8 mouse cellular contexts compared by ENCODE assay signal in the genomic region with DNA sequence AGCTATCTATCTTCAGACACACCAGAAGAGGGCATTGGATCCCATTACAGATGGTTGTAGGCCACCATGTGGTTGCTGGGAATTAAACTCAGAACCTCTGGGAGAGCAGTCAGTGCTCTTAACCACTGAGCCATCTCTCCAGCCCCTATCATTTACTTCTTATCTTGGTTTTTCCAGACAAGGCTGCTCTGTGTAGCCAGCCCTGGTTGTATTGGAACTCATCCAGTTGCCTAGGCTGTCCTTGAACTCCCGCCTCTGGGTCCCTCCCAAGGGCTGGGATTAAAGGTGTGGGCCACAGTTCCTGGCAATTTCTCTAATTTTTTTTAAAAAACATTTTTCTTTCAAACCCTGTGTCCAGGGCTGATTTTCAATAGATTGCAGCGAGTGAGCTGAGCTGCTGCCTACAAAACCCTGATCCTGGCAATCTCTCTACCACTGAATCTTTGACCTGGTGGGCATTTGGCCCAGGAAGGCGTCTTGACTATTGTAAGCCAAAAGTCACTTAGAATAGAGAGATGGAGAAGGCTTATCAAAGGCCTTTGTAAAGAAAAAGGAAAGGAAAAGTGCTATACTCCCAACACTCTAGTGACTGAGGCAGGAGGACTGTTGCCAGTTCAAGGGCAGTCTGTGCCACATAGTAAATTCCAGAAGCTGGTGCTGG. TPM values are rescaled to one million over a fixed set of nuclear protein-coding genes. Genes with fewer than 3 reads are reported as not detected.
DNase-seq lines count a peak whose midpoint lies in the region; ATAC-seq and TF ChIP-seq lines count a peak whose summit lies in the region.

No protein-coding gene starts in this region.

- peaks cover 9% of the 10 kb centered on the region for H3K4me1 ChIP-seq in liver, adult 2 months (ENCODE audit: control insufficient read depth, insufficient read depth, low read length)
- peaks cover 10% of the 10 kb centered on the region for H3K4me1 ChIP-seq in brown adipose tissue, adult 24 weeks (ENCODE audit: control insufficient read depth, insufficient read depth, insufficient read length, low read length)
- H3K4me1 ChIP-seq in hindbrain, embryonic 13.5 days (replicated peaks) = peaks cover 32% of the 10 kb centered on the region
- peaks cover 17% of the 10 kb centered on the region for H3K4me1 ChIP-seq in thymus, adult 2 months (replicated peaks; ENCODE audit: control insufficient read depth, insufficient read depth, low read length)

- no peak for ATAC-seq in hindbrain, embryonic 13.5 days (ENCODE audit: low FRiP score)
- no peak for ATAC-seq in CD4-positive, CD25-positive, alpha-beta regulatory T cell, adult 4 months

- H3K9ac ChIP-seq in liver, adult 2 months (ENCODE audit: low read depth, low read length) = peak overlapping the region; percentile 79; the same call in 1 of the 2 replicates
- H3K9ac ChIP-seq in hindbrain, embryonic 13.5 days = peak overlapping the region; percentile 74

- no peaks in the 10 kb centered on the region; the same call in 1 of the 2 replicates for H3K79me2 ChIP-seq in liver, adult 2 months (ENCODE audit: control insufficient read depth, insufficient read depth, low read length)
- H3K79me2 ChIP-seq in macrophage (ENCODE audit: inconsistent target) = peaks cover 77% of the 10 kb centered on the region

- DNase-seq in liver, adult 2 months (ENCODE audit: extremely low read depth, low read depth, low spot score) = peak; percentile 72
- DNase-seq in liver = no peak
- DNase-seq in thymus, adult 18-20 months = no peak
- no peak for DNase-seq in thymus, adult 2 months

- WGBS in liver, adult 2 months = 20% methylated on average over 3 of the region's 3 CpGs
- 81% methylated on average over 3 of the region's 3 CpGs for WGBS in hindbrain, embryonic 13.5 days
- WGBS in macrophage (ENCODE audit: missing documents) = 89% methylated on average over 3 of the region's 3 CpGs
- WGBS in thymus, adult 2 months = 84% methylated on average over 3 of the region's 3 CpGs

- TF ChIP-seq POLR2A in liver, adult 2 months (IDR thresholded peaks at IDR 0.05; ENCODE audit: extremely low read depth, insufficient read depth, low read length) = no peak
- no peak for TF ChIP-seq POLR2A in thymus, adult 2 months (IDR thresholded peaks at IDR 0.05; ENCODE audit: control insufficient read depth, extremely low read depth, insufficient read depth, low read length, poor library complexity)

- no peaks in the 10 kb centered on the region for H3K27me3 ChIP-seq in liver, adult 2 months (ENCODE audit: control insufficient read depth, insufficient read depth, low read length)
- no peaks in the 10 kb centered on the region for H3K27me3 ChIP-seq in hindbrain, embryonic 13.5 days
- H3K27me3 ChIP-seq in thymus, adult 2 months (ENCODE audit: control insufficient read depth, insufficient read depth, low read length) = no peaks in the 10 kb centered on the region

- TF ChIP-seq CTCF in liver, adult 2 months (IDR thresholded peaks at IDR 0.05; ENCODE audit: low read depth, low read length) = no peak
- no peak for TF ChIP-seq CTCF in thymus, adult 2 months (IDR thresholded peaks at IDR 0.05; ENCODE audit: borderline replicate concordance, control insufficient read depth, extremely low read depth, insufficient read depth, low read length, poor library complexity)

- H3K9me3 ChIP-seq in hindbrain, embryonic 13.5 days = no peaks in the 10 kb centered on the region

- peak overlapping the region; percentile 61 for H3K4me2 ChIP-seq in hindbrain, embryonic 13.5 days

- H3K36me3 ChIP-seq in liver, adult 2 months (ENCODE audit: control insufficient read depth, insufficient read depth, low read length) = no peaks in the 10 kb centered on the region
- peaks cover 59% of the 10 kb centered on the region for H3K36me3 ChIP-seq in hindbrain, embryonic 13.5 days
- peaks cover 30% of the 10 kb centered on the region; the same call in 1 of the 2 replicates for H3K36me3 ChIP-seq in macrophage (ENCODE audit: inconsistent target)
- H3K36me3 ChIP-seq in thymus, adult 2 months (ENCODE audit: control insufficient read depth, insufficient read depth, low read length) = peaks cover 22% of the 10 kb centered on the region

- peak overlapping the region; percentile 65 for H3K4me3 ChIP-seq in liver, adult 2 months (ENCODE audit: insufficient read depth, low read depth, low read length)
- H3K4me3 ChIP-seq in brown adipose tissue, adult 24 weeks (ENCODE audit: insufficient read depth, low read depth, low read length) = peak overlapping the region; percentile 73
- H3K4me3 ChIP-seq in hindbrain, embryonic 13.5 days = peak overlapping the region; percentile 55
- H3K4me3 ChIP-seq in macrophage (ENCODE audit: inconsistent target) = peak overlapping the region; percentile 88
- H3K4me3 ChIP-seq in thymus, adult 2 months (ENCODE audit: control insufficient read depth, insufficient read depth, low read length) = no peak overlapping the region

- H3K27ac ChIP-seq in liver, adult 2 months (replicated peaks; ENCODE audit: insufficient read depth, low read depth, low read length) = peak overlapping the region; percentile 87
- H3K27ac ChIP-seq in brown adipose tissue, adult 24 weeks (replicated peaks; ENCODE audit: low read depth, low read length) = peak overlapping the region; percentile 98
- H3K27ac ChIP-seq in hindbrain, embryonic 13.5 days = peak overlapping the region; percentile 97
- peak overlapping the region; percentile 100 for H3K27ac ChIP-seq in macrophage
- H3K27ac ChIP-seq in thymus, adult 2 months (ENCODE audit: control insufficient read depth, insufficient read depth, low read length) = no peak overlapping the region

RNA-seq across cellular contexts. Expression of a gene that starts 1.1 kb away (rescaled TPM):
- 49.9 and 53.5 TPM in 2 replicates for total RNA-seq in liver, adult 2 months (2014; rRNA removed)
- polyA plus RNA-seq in liver, adult 2 months (2012; rRNA removed) = 100 and 115 TPM in 2 replicates
- polyA plus RNA-seq in brown adipose tissue, adult 24 weeks (2012; ENCODE audit: insufficient read depth, insufficient read length, missing spikeins) = 73.8 and 102 TPM in 2 replicates
- 95.0 and 104 TPM in 2 replicates for polyA plus RNA-seq in hindbrain, embryonic 13.5 days (2015; fragmentation: Nextera tagmentation; extraction: Ambion mirVana)
- 10 to 100 TPM; 38.2 to 95.0 (median 55.7) TPM for total RNA-seq in macrophage (2018; cell fraction: chromatin; rRNA removed)
- total RNA-seq in macrophage (2018; cell fraction: cytosol; rRNA removed) = 10 to 100 TPM; 52.7 to 76.6 (median 65.2) TPM
- 10 to 100 TPM; 30.8 to 88.6 (median 57.5) TPM for total RNA-seq in macrophage (2018; cell fraction: nucleus; rRNA removed)
- polyA plus RNA-seq in macrophage (2018) = 81.7 to 90.9 TPM (median 89.2 TPM) in 3 replicates
- 10 to 100 TPM; 34.8 to 85.1 TPM for polyA plus RNA-seq in CD4-positive, CD25-positive, alpha-beta regulatory T cell, adult 4 months (2017; shearing (Covaris generic))
- polyA plus RNA-seq in thymus, adult 2 months (2012; rRNA removed) = 174 and 178 TPM in 2 replicates

RNA-seq across cellular contexts. Expression of a gene that starts 4.6 kb away (rescaled TPM):
- 4.5 and 6.0 TPM in 2 replicates for total RNA-seq in liver, adult 2 months (2014; rRNA removed)
- 6.1 and 14.8 TPM in 2 replicates for polyA plus RNA-seq in liver, adult 2 months (2012; rRNA removed)
- polyA plus RNA-seq in brown adipose tissue, adult 24 weeks (2012; ENCODE audit: insufficient read depth, insufficient read length, missing spikeins) = 10.3 and 12.1 TPM in 2 replicates
- 9.0 and 9.8 TPM in 2 replicates for polyA plus RNA-seq in hindbrain, embryonic 13.5 days (2015; fragmentation: Nextera tagmentation; extraction: Ambion mirVana)
- 100 to 1,000 TPM in 22 of 26 experiments, 10 to 100 TPM in 4; 70.0 to 246 (median 131) TPM for total RNA-seq in macrophage (2018; cell fraction: chromatin; rRNA removed)
- total RNA-seq in macrophage (2018; cell fraction: cytosol; rRNA removed) = 1,000 to 10,000 TPM; 1,546 to 3,140 (median 2,433) TPM
- 1,000 to 10,000 TPM in 9 of 26 experiments, 100 to 1,000 TPM in 17; 241 to 1,293 (median 906) TPM for total RNA-seq in macrophage (2018; cell fraction: nucleus; rRNA removed)
- polyA plus RNA-seq in macrophage (2018) = 3,562 to 8,261 TPM (median 3,776 TPM) in 3 replicates
- polyA plus RNA-seq in CD4-positive, CD25-positive, alpha-beta regulatory T cell, adult 4 months (2017; shearing (Covaris generic)) = 1 to 10 TPM; 3.0 to 5.8 TPM
- 101 and 117 TPM in 2 replicates for polyA plus RNA-seq in thymus, adult 2 months (2012; rRNA removed)

RNA-seq across cellular contexts. Expression of a gene that starts 6.2 kb away (rescaled TPM):
- total RNA-seq in liver, adult 2 months (2014; rRNA removed) = not detected in 2 replicates
- 0.21 TPM in 1 of 2 replicates, not detected in the other for polyA plus RNA-seq in liver, adult 2 months (2012; rRNA removed)
- polyA plus RNA-seq in brown adipose tissue, adult 24 weeks (2012; ENCODE audit: insufficient read depth, insufficient read length, missing spikeins) = not detected in 2 replicates
- not detected in 2 replicates for polyA plus RNA-seq in hindbrain, embryonic 13.5 days (2015; fragmentation: Nextera tagmentation; extraction: Ambion mirVana)
- 1 to 10 TPM in 4 of 26 experiments, under 1 TPM in 1, not detected in 21; 0.92 to 2.4 (median 1.3) TPM for total RNA-seq in macrophage (2018; cell fraction: chromatin; rRNA removed)
- total RNA-seq in macrophage (2018; cell fraction: cytosol; rRNA removed) = under 1 TPM in 9 of 26 experiments, not detected in 17; 0.16 to 0.54 (median 0.26) TPM
- 1 to 10 TPM in 1 of 26 experiments, under 1 TPM in 2, not detected in 23; 0.67 to 1.2 (median 0.92) TPM for total RNA-seq in macrophage (2018; cell fraction: nucleus; rRNA removed)
- polyA plus RNA-seq in macrophage (2018) = 0.46 TPM in 1 of 3 replicates, not detected in the others
- polyA plus RNA-seq in CD4-positive, CD25-positive, alpha-beta regulatory T cell, adult 4 months (2017; shearing (Covaris generic)) = under 1 TPM in 1 of 2 experiments, not detected in 1; 0.81 TPM
- polyA plus RNA-seq in thymus, adult 2 months (2012; rRNA removed) = 0.24 and 0.52 TPM in 2 replicates

RNA-seq across cellular contexts. Expression of a gene that starts 10.9 kb away (rescaled TPM):
- total RNA-seq in liver, adult 2 months (2014; rRNA removed) = 370 and 386 TPM in 2 replicates
- polyA plus RNA-seq in liver, adult 2 months (2012; rRNA removed) = 184 and 221 TPM in 2 replicates
- polyA plus RNA-seq in brown adipose tissue, adult 24 weeks (2012; ENCODE audit: insufficient read depth, insufficient read length, missing spikeins) = 268 and 317 TPM in 2 replicates
- 528 and 537 TPM in 2 replicates for polyA plus RNA-seq in hindbrain, embryonic 13.5 days (2015; fragmentation: Nextera tagmentation; extraction: Ambion mirVana)
- 1,000 to 10,000 TPM in 13 of 26 experiments, 100 to 1,000 TPM in 13; 445 to 1,542 (median 988) TPM for total RNA-seq in macrophage (2018; cell fraction: chromatin; rRNA removed)
- total RNA-seq in macrophage (2018; cell fraction: cytosol; rRNA removed) = 100 to 1,000 TPM; 534 to 868 (median 666) TPM
- total RNA-seq in macrophage (2018; cell fraction: nucleus; rRNA removed) = 1,000 to 10,000 TPM in 4 of 26 experiments, 100 to 1,000 TPM in 22; 458 to 1,180 (median 654) TPM
- polyA plus RNA-seq in macrophage (2018) = 683 to 1,306 TPM (median 693 TPM) in 3 replicates
- polyA plus RNA-seq in CD4-positive, CD25-positive, alpha-beta regulatory T cell, adult 4 months (2017; shearing (Covaris generic)) = 100 to 1,000 TPM; 166 to 236 TPM
- 669 and 722 TPM in 2 replicates for polyA plus RNA-seq in thymus, adult 2 months (2012; rRNA removed)

RNA-seq across cellular contexts. Expression of a gene that starts 20.5 kb away (rescaled TPM):
- 26.2 and 31.9 TPM in 2 replicates for total RNA-seq in liver, adult 2 months (2014; rRNA removed)
- 17.5 and 25.8 TPM in 2 replicates for polyA plus RNA-seq in liver, adult 2 months (2012; rRNA removed)
- 49.9 and 65.3 TPM in 2 replicates for polyA plus RNA-seq in brown adipose tissue, adult 24 weeks (2012; ENCODE audit: insufficient read depth, insufficient read length, missing spikeins)
- 94.7 and 95.9 TPM in 2 replicates for polyA plus RNA-seq in hindbrain, embryonic 13.5 days (2015; fragmentation: Nextera tagmentation; extraction: Ambion mirVana)
- 100 to 1,000 TPM; 150 to 595 (median 301) TPM for total RNA-seq in macrophage (2018; cell fraction: chromatin; rRNA removed)
- total RNA-seq in macrophage (2018; cell fraction: cytosol; rRNA removed) = 10 to 100 TPM; 51.5 to 80.4 (median 66.5) TPM
- total RNA-seq in macrophage (2018; cell fraction: nucleus; rRNA removed) = 100 to 1,000 TPM in 24 of 26 experiments, 10 to 100 TPM in 2; 85.8 to 278 (median 154) TPM
- 57.8 to 99.6 TPM (median 77.5 TPM) in 3 replicates for polyA plus RNA-seq in macrophage (2018)
- 10 to 100 TPM; 31.6 to 47.4 TPM for polyA plus RNA-seq in CD4-positive, CD25-positive, alpha-beta regulatory T cell, adult 4 months (2017; shearing (Covaris generic))
- polyA plus RNA-seq in thymus, adult 2 months (2012; rRNA removed) = 83.3 and 89.1 TPM in 2 replicates

Comparison
In these comparisons a context has a peak if more than half of its experiments do, and no peak if none do; other contexts are left out.
1. RNA of a gene that starts 4.6 kb away (polyA plus RNA-seq): 3,562 to 8,261 TPM in macrophage; 101 to 117 TPM in thymus, adult 2 months, 6.1 to 14.8 TPM in liver, adult 2 months, 10.3 to 12.1 TPM in brown adipose tissue, adult 24 weeks, 9.0 to 9.8 TPM in hindbrain, embryonic 13.5 days and 3.0 to 5.8 TPM in CD4-positive, CD25-positive, alpha-beta regulatory T cell, adult 4 months; every median in the first group is over 10 times any median in the second.